Mouse (Mus musculus): ENCODE measurements around the gene Zfp523. TPM values are rescaled to one million over a fixed set of nuclear protein-coding genes. Genes with fewer than 3 reads are reported as not detected.

The Zfp523 gene
- polyA plus RNA-seq (2014; fragmentation: Illumina TruSeq; extraction: RNeasy Lipid Tissue Mini Kit (QIAGEN cat#74804); ENCODE audit: insufficient read depth, low read depth, low replicate concordance): 17.6 TPM

DNA sequence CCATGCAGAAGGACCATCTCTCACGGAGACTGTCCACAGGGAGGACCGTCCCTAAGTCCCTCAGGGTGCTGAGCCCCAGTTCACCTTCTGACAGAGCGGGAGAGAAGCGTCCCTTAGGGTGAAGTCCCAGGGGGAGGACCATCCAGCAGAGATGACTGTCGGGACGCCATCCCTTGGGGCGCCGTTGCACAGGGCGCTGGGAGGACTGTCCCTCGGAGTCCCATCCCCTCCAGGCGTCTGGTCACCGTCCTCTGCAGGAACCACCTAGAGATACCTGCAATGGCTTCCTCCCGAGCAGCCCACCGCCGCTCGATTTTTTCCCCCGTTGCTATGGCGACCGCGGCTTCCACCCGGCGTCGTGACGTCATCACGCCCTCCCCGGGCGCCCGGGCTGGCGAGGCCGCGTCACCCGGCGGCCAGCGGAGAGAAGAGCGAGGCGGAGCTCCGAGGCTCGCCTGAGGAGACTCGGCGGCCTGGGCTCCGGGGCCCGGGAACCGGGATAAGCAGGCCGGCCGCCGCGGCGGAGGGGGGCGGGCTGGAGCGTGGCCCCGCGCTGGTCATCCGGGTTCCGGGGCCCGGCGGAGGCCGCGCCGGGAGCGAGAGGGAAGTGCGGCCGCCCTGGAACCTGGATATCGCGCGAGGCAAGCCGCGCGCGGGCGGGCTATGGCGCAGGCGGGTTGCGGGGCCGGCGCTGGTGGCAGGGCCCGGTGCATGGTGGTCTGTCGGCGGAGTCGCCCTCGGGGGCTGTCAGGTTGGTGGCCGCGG, at the start of gene Zfp523:
Gene Zfp523, plus strand, starts transcription at position 355 of the 765 bp plus-strand sequence.

DNA sequence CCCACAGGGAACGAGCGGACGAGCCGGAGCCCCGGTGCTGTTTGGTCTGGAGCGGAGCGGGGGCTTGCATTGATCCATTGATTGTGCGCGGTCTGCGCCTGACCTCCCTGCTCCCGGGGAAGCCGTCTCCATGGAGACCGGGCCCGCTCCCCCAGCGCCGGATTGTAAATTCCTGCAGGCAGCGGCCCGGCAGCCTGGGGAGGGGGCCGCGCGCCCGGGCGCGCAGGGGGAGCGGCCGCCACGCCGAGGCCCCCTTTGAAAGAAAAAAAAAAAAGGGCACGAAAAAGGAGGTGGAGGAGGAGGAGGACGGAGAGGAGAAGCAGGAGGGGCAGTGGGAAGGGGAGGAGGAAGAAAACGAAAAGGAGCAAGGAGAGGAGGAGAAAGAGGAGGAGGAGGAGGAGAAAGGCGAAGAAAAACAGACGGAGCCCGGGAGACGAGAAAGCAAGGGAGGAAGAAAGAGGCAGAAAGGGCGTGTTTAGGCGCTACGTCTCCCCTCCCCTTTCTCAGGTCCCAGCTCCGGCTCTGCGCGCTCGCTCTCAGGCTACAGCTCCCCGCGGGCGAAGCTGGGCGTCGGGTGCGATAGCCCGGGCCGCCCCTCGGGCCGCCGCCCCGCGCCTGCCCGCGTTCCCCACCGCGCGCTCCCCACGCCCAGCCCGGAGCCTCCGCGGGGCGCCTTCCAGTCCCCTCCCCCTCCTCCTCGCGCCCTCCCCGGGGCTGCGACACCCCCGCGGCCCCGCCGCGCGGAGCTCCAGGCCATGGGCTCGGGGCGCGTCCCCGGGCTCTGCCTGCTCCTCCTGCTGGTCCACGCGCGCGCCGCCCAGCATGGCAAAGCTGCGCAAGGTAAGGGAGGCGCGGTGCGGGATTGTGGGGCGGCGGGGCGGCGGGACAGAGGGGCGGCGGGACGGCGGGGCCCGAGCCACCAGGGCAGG, 34.9 kb upstream of the Zfp523 start, which contains the start of gene Scube3:
Gene Scube3, plus strand, starts transcription at position 371 of the 929 bp plus-strand sequence.

DNA sequence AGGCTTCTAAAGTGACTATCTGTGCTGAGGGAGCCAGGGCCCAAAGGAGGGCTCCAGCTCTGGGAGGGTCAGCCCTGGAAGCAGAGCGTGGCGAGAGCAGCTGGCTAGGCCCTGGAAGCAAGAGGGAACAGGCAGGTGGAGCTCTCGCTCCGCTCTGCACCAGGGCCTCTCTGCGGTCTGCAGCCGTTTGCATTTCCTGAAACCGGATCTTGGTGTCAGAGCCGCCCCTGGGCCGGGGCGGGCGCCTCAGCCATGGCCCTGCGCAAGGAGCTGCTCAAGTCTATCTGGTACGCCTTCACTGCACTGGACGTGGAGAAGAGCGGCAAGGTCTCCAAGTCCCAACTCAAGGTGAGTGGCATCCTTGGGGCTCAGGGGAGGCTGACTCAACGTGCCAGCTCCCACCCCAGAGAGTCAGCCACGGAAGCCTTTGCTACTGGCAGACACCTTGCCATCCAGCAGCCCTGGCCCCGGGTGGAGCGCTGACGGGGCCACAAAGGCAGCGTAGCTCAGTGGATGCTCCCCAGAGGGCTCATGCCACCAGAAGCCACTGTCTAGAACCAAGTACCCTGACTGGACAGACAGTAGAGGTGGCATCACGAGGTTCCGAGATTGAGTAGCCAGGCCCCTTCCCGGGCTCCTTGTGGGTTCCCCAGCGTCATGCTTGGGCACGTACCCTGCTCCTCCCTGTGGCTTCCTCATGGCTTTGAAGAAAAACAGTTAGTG, 30.8 kb downstream of the Zfp523 start, which contains the start of gene Def6:
Gene Def6, plus strand, starts transcription at position 188 of the 723 bp plus-strand sequence.

DNA sequence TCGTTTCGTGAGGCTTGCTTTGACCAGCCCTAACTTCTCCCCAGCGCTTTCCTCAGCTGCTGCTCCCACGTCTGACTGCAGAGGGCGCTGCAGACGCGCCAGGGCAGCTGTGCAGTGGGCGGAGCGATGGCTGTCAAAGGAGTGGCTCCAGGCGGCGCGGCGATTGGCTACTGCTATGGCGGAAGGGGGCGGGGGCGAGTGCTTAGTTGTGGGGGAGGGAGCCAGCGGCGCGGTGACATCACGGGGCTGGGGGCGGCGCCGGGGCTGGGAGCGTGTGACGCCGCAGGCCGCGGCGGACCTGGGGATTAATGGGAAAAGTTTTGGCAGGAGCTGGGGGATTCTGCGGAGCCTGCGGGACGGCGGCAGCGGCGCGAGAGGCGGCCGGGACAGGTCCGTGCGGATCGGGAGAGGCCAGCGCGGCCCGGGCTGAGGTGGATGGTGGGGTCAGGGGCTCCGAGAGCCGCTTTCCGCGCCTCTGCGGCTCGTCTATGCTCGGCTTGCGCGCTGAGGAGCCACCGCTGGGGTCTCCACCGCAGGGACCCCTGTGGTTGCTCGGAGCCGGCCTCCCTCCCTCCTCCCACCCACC, 55.6 kb downstream of the Zfp523 start, which contains the start of gene Ppard:
Gene Ppard, plus strand, starts transcription at position 226 of the 586 bp plus-strand sequence.

Other genes starting within 250 kb of the Zfp523 start
- gene Tcp11, start 96.5 kb upstream of the Zfp523 start, polyA plus RNA-seq (2014; fragmentation: Illumina TruSeq; extraction: RNeasy Lipid Tissue Mini Kit (QIAGEN cat#74804); ENCODE audit: insufficient read depth, low read depth, low replicate concordance): 6.4 TPM
- gene Scube3, start 35.0 kb upstream of the Zfp523 start, polyA plus RNA-seq (2014; fragmentation: Illumina TruSeq; extraction: RNeasy Lipid Tissue Mini Kit (QIAGEN cat#74804); ENCODE audit: insufficient read depth, low read depth, low replicate concordance): 1.4 TPM
- 7.7 TPM for gene Def6, start 30.6 kb downstream of the Zfp523 start, polyA plus RNA-seq (2014; fragmentation: Illumina TruSeq; extraction: RNeasy Lipid Tissue Mini Kit (QIAGEN cat#74804); ENCODE audit: insufficient read depth, low read depth, low replicate concordance)
- 9.8 TPM for gene Ppard, start 55.6 kb downstream of the Zfp523 start, polyA plus RNA-seq (2014; fragmentation: Illumina TruSeq; extraction: RNeasy Lipid Tissue Mini Kit (QIAGEN cat#74804); ENCODE audit: insufficient read depth, low read depth, low replicate concordance)
- 20.7 TPM for gene Fance, start 136.4 kb downstream of the Zfp523 start, polyA plus RNA-seq (2014; fragmentation: Illumina TruSeq; extraction: RNeasy Lipid Tissue Mini Kit (QIAGEN cat#74804); ENCODE audit: insufficient read depth, low read depth, low replicate concordance)
- 991 TPM for gene Rpl10a, start 151.3 kb downstream of the Zfp523 start, polyA plus RNA-seq (2014; fragmentation: Illumina TruSeq; extraction: RNeasy Lipid Tissue Mini Kit (QIAGEN cat#74804); ENCODE audit: insufficient read depth, low read depth, low replicate concordance)
- gene Tead3, start 173.7 kb downstream of the Zfp523 start, polyA plus RNA-seq (2014; fragmentation: Illumina TruSeq; extraction: RNeasy Lipid Tissue Mini Kit (QIAGEN cat#74804); ENCODE audit: insufficient read depth, low read depth, low replicate concordance): 11.4 TPM
- 2.1 TPM for gene Tulp1, start 188.1 kb downstream of the Zfp523 start, polyA plus RNA-seq (2014; fragmentation: Illumina TruSeq; extraction: RNeasy Lipid Tissue Mini Kit (QIAGEN cat#74804); ENCODE audit: insufficient read depth, low read depth, low replicate concordance)

Measured in lung, adult 10 weeks (tissue).